Mouse (Mus musculus): Measurements from ENCODE around the gene Nsdhl. TPM values are rescaled to one million over a fixed set of nuclear protein-coding genes. Genes with fewer than 3 reads are reported as not detected.

Gene Nsdhl
- 8.9 and 9.0 TPM in 2 replicates for polyA plus RNA-seq (2012; rRNA removed)

DNA sequence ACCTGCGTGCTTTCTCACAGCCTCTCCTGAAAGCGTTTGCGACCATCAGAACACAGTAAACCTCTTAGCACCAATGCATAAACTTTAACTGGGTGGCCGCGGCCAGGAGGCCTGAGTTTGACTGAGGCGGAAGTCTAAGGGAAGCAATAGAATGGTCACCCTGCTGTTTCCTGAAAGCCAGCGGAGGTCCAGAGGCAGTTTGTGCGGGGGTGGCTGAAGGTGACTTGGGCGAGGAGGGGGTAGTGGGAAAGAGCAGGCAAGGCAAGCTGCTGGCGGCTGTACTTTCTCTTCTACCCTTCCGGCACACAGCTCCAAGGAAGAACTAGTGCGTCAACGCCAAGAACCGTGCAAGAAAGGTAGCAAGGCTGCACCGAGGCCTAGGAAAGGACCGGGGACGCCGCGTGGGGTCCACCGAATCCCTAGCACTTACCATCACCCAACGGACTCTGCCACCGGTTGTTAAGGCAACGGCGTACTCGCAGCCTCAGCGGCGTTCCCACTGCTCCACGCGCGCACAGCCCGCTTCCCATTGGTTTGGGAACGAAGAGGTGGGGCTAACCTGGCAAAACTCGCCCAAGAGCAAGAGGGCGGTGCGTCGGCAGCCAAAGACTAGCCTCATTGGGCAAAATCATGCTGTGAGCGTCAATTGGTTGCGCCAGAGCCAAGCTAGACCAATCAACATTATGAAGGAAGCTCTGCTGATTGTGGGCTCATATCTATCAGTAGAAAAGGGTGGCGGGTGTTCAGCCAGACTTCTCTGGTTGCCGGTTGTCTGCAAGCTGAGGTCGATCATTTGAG, at the start of gene Nsdhl, which contains the start of gene Cetn2:
Nsdhl (plus strand) TSS at position 674 of the 798 bp plus-strand sequence.
Cetn2 (minus strand) TSS at position 528 of the 798 bp plus-strand sequence.
- Histone ChIP-seq H3K4me1 (replicated peaks; ENCODE audit: control insufficient read depth, insufficient read depth, low read length) (peaks cover 4% of the 10 kb centered on the region; the same call in 1 of the 2 replicates), H3K27me3 (ENCODE audit: control insufficient read depth, insufficient read depth, low read length) (no peaks in the 10 kb centered on the region), H3K36me3 (ENCODE audit: control insufficient read depth, insufficient read depth, low read length) (0 out of 2 replicates have a peak, but pooled peaks cover 3% of the 10 kb centered on the region), H3K4me3 (ENCODE audit: control insufficient read depth, insufficient read depth, low read length) (peak within 1 kb of the TSS; percentile 97), H3K27ac (ENCODE audit: control insufficient read depth, insufficient read depth, low read length) (peak within 1 kb of the TSS; percentile 40; the same call in 1 of the 2 replicates)
- peak; percentile 81 for DNase-seq
- 1% methylated on average over 41 of the region's 41 CpGs for WGBS
- TF ChIP-seq POLR2A (IDR thresholded peaks at IDR 0.05; ENCODE audit: control insufficient read depth, extremely low read depth, insufficient read depth, low read length, poor library complexity): 0 out of 2 replicates have a peak, but pooled peaks have one; percentile 33
- TF ChIP-seq CTCF (IDR thresholded peaks at IDR 0.05; ENCODE audit: borderline replicate concordance, control insufficient read depth, extremely low read depth, insufficient read depth, low read length, poor library complexity): no peak

DNA sequence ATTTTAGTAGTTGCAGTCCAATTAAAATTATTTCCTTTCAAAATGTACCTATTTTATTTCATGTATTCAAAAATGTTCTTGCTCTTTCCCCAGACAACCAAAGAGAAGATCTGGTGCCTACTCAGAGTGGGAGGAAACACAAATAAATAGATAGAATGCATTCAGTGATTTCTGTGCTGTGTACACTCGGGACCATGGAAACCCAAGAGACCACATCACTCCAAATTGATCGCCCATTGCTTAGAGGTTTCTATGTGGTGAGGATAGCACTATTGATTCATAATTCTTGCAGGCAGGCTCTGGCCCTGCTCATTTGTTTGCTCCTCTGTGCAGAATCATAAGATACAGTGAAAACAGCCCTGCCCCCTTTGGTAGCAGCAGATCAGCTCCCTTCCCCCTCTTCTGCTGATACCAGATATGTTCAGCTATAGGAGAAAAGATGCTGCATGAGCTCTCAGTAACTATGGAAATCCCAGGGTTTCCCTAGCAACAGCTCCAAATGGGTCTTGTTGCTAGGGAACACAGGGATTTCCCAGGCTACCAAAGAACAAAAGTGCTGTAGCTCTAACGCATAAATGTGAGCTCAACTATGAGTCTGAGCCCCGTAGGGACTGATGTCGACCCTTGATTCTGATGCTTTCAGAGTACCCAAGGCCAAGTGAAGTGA, 22.8 kb upstream of the Nsdhl start:
- TF ChIP-seq POLR2A (IDR thresholded peaks at IDR 0.05; ENCODE audit: control insufficient read depth, extremely low read depth, insufficient read depth, low read length, poor library complexity) (no peak), CTCF (IDR thresholded peaks at IDR 0.05; ENCODE audit: borderline replicate concordance, control insufficient read depth, extremely low read depth, insufficient read depth, low read length, poor library complexity) (no peak)
- H3K4me3 ChIP-seq (ENCODE audit: control insufficient read depth, insufficient read depth, low read length): no peak overlapping the region
- no peaks in the 10 kb centered on the region for H3K36me3 ChIP-seq (ENCODE audit: control insufficient read depth, insufficient read depth, low read length)
- WGBS: 82% methylated on average over 5 of the region's 5 CpGs
- H3K27me3 ChIP-seq (ENCODE audit: control insufficient read depth, insufficient read depth, low read length): no peaks in the 10 kb centered on the region
- DNase-seq: no peak
- H3K4me1 ChIP-seq (replicated peaks; ENCODE audit: control insufficient read depth, insufficient read depth, low read length): no peaks in the 10 kb centered on the region
- H3K27ac ChIP-seq (ENCODE audit: control insufficient read depth, insufficient read depth, low read length): no peak overlapping the region

DNA sequence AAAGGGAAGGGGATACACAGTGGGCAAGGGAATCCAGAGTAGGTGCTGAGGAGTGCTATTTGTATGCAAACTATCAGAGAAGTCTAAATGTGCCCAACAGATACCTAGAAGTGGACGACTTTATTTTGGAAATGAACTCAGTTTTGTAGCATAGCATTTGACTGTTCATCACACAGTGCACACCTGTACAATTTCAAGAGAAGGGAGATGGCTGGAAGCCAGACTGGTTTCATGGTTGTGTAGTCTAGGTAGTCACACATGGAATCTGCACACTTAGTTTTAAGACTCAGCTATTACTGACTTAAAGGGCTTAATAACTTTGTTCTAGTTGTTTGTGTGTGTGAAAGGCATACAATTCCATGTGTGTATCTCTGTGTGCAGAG, 22.3 kb upstream of the Nsdhl start:
- Histone ChIP-seq H3K4me3 (ENCODE audit: control insufficient read depth, insufficient read depth, low read length) (no peak overlapping the region), H3K4me1 (replicated peaks; ENCODE audit: control insufficient read depth, insufficient read depth, low read length) (no peaks in the 10 kb centered on the region), H3K36me3 (ENCODE audit: control insufficient read depth, insufficient read depth, low read length) (no peaks in the 10 kb centered on the region), H3K27me3 (ENCODE audit: control insufficient read depth, insufficient read depth, low read length) (no peaks in the 10 kb centered on the region), H3K27ac (ENCODE audit: control insufficient read depth, insufficient read depth, low read length) (no peak overlapping the region)
- 73% methylated on average over 1 of the region's 1 CpGs for WGBS
- no peak for DNase-seq
- no peak for TF ChIP-seq POLR2A (IDR thresholded peaks at IDR 0.05; ENCODE audit: control insufficient read depth, extremely low read depth, insufficient read depth, low read length, poor library complexity)
- no peak for TF ChIP-seq CTCF (IDR thresholded peaks at IDR 0.05; ENCODE audit: borderline replicate concordance, control insufficient read depth, extremely low read depth, insufficient read depth, low read length, poor library complexity)

DNA sequence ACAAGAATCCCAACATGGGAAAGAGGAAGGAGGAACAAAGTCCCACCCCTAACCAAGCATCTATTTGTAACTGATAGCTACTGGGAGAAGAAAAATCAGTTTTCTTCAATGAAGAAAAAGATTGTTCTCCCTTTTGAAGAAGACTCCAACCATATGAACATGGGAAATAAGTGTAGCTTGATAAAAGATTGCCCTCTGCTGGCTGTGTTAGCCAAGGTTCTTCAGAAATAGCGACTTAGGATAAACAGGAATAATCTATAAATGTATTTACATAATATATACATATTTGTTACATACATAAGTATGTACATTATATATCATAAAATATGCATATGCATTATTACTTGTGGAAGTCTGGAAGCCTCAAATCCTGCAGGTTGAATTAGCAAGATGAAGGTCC, 15.8 kb upstream of the Nsdhl start:
- Histone ChIP-seq H3K4me1 (replicated peaks; ENCODE audit: control insufficient read depth, insufficient read depth, low read length) (no peaks in the 10 kb centered on the region), H3K36me3 (ENCODE audit: control insufficient read depth, insufficient read depth, low read length) (no peaks in the 10 kb centered on the region), H3K27me3 (ENCODE audit: control insufficient read depth, insufficient read depth, low read length) (no peaks in the 10 kb centered on the region), H3K27ac (ENCODE audit: control insufficient read depth, insufficient read depth, low read length) (no peak overlapping the region), H3K4me3 (ENCODE audit: control insufficient read depth, insufficient read depth, low read length) (no peak overlapping the region)
- 33% methylated on average over 1 of the region's 1 CpGs for WGBS
- TF ChIP-seq CTCF (IDR thresholded peaks at IDR 0.05; ENCODE audit: borderline replicate concordance, control insufficient read depth, extremely low read depth, insufficient read depth, low read length, poor library complexity) (no peak), POLR2A (IDR thresholded peaks at IDR 0.05; ENCODE audit: control insufficient read depth, extremely low read depth, insufficient read depth, low read length, poor library complexity) (no peak)
- DNase-seq: no peak

DNA sequence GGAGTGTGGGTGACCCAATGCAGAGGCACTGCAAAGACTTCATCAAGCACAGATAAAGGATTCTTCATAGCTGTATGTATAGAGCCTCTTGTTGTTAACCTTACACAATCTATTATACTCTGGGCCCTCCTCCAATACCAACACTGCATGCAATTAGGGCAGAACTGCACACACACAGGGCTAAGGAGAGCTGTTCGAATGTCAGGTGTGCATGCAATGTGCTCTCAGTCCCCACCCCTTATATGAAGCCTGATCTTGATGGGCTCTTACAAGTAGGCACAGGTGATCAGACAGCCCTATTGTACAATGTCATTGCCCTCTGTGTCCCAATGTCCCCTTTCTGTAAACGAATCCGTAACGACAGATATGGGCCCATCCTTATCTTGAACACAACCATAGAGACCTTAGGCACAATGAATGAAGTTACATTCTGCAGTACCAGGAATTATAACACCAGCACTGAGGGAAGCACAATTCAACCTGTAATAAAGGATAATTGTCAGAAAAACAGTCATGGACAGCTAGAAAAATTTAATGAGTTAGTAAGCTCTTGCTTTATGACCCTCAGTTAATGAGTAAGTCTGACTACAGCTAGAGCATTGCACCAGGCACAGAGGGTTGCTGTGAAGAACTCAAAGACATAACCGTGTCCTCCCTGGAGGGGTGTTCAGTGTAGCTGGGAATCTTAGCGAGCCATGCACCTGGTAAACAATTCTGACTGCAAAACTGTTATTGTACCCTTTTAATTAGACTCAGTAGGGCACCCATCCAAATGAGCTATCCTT, 10.5 kb upstream of the Nsdhl start:
- H3K36me3 ChIP-seq (ENCODE audit: control insufficient read depth, insufficient read depth, low read length): no peaks in the 10 kb centered on the region
- DNase-seq: no peak
- H3K27ac ChIP-seq (ENCODE audit: control insufficient read depth, insufficient read depth, low read length): no peak overlapping the region
- H3K27me3 ChIP-seq (ENCODE audit: control insufficient read depth, insufficient read depth, low read length): no peaks in the 10 kb centered on the region
- H3K4me1 ChIP-seq (replicated peaks; ENCODE audit: control insufficient read depth, insufficient read depth, low read length): no peaks in the 10 kb centered on the region
- no peak overlapping the region for H3K4me3 ChIP-seq (ENCODE audit: control insufficient read depth, insufficient read depth, low read length)
- 90% methylated on average over 6 of the region's 6 CpGs for WGBS
- TF ChIP-seq POLR2A (IDR thresholded peaks at IDR 0.05; ENCODE audit: control insufficient read depth, extremely low read depth, insufficient read depth, low read length, poor library complexity) (no peak), CTCF (IDR thresholded peaks at IDR 0.05; ENCODE audit: borderline replicate concordance, control insufficient read depth, extremely low read depth, insufficient read depth, low read length, poor library complexity) (no peak)

DNA sequence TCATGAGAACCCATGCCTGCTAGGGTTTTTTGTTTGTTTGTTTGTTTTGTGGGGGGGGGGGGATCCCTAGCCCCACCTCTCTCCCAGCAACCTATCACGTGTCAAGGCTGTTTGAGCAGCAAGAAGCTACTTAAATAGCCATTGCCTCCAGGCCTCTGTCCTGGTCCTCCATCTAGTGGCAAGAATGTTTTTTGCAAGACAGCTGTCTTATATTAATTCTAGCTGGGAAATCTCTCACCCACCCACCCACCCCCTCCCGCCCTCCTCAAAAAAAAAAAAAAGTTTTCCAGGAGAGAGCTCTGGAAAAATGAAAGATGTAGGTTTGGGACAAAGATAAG, 10.0 kb upstream of the Nsdhl start:
- H3K27ac ChIP-seq (ENCODE audit: control insufficient read depth, insufficient read depth, low read length): no peak overlapping the region
- no peaks in the 10 kb centered on the region for H3K4me1 ChIP-seq (replicated peaks; ENCODE audit: control insufficient read depth, insufficient read depth, low read length)
- H3K36me3 ChIP-seq (ENCODE audit: control insufficient read depth, insufficient read depth, low read length): no peaks in the 10 kb centered on the region
- TF ChIP-seq POLR2A (IDR thresholded peaks at IDR 0.05; ENCODE audit: control insufficient read depth, extremely low read depth, insufficient read depth, low read length, poor library complexity): no peak
- TF ChIP-seq CTCF (IDR thresholded peaks at IDR 0.05; ENCODE audit: borderline replicate concordance, control insufficient read depth, extremely low read depth, insufficient read depth, low read length, poor library complexity): no peak
- 58% methylated on average over 2 of the region's 2 CpGs for WGBS
- DNase-seq: peak; percentile 1
- H3K27me3 ChIP-seq (ENCODE audit: control insufficient read depth, insufficient read depth, low read length): no peaks in the 10 kb centered on the region
- H3K4me3 ChIP-seq (ENCODE audit: control insufficient read depth, insufficient read depth, low read length): no peak overlapping the region

All from thymus, adult 2 months (tissue).